Mouse (Mus musculus) heart, embryonic 14.5 days (tissue): ENCODE data around the gene Lrriq3. TPM values are rescaled to one million over a fixed set of nuclear protein-coding genes. Genes with fewer than 3 reads are reported as not detected.

ENCODE experiments used
- ATAC-seq: fragments of 200-750 bp; cut with Nextera tagmentation; 2 replicates; pipeline ENCODE4 v1.8.0; 2017; ENCODE audit warnings: low read depth, moderate TSS enrichment; ENCODE audit not compliant: insufficient number of reproducible peaks, insufficient read depth, low FRiP score
- H3K27ac ChIP-seq, 2 experiments: fragments of 200-500 bp in 1 of 2; fragments of 300-500 bp in 1 of 2; sonication (generic) in 1 of 2; replicated peaks in 1 of 2; 2 replicates each; pipeline ENCODE4 v1.5.1; 2012 to 2014; ENCODE audit warnings: low read depth in 2 of 2, low read length in 2 of 2, control low read depth in 1 of 2, mild to moderate bottlenecking in 1 of 2, mixed read lengths in 1 of 2; ENCODE audit not compliant: control insufficient read depth in 1 of 2, insufficient read depth in 1 of 2
- H3K27me3 ChIP-seq: fragments of 300-500 bp; sonication (generic); 2 replicates; pipeline ENCODE4 v1.6.1; 2014; ENCODE audit warnings: mild to moderate bottlenecking, low read length, control low read depth; ENCODE audit not compliant: control insufficient read depth, insufficient read depth
- H3K36me3 ChIP-seq: fragments of 300-500 bp; sonication (generic); 2 replicates; pipeline ENCODE4 v1.6.1; 2014; ENCODE audit warnings: mild to moderate bottlenecking, control low read depth, low read length, mixed read lengths; ENCODE audit not compliant: control insufficient read depth, insufficient read depth
- H3K4me1 ChIP-seq, 2 experiments: fragments of 200-500 bp in 1 of 2; fragments of 300-500 bp in 1 of 2; sonication (generic) in 1 of 2; 2 replicates each; pipeline ENCODE4 v1.6.1; 2012 to 2014; ENCODE audit warnings: low read length in 2 of 2, control low read depth in 1 of 2, mixed read lengths in 1 of 2; ENCODE audit not compliant: control insufficient read depth in 2 of 2, insufficient read depth in 2 of 2
- H3K4me2 ChIP-seq: fragments of 300-500 bp; sonication (generic); 2 replicates; pipeline ENCODE4 v1.6.1; 2014; ENCODE audit warnings: mild to moderate bottlenecking, low read length
- H3K4me3 ChIP-seq, 2 experiments: fragments of 200-500 bp in 1 of 2; fragments of 300-500 bp in 1 of 2; sonication (generic) in 1 of 2; 2 replicates each; pipeline ENCODE4 v1.5.1; 2012 to 2014; ENCODE audit warnings: low read length in 2 of 2, mild to moderate bottlenecking in 2 of 2, control low read depth in 1 of 2, low read depth in 1 of 2, moderate library complexity in 1 of 2; ENCODE audit not compliant: control insufficient read depth in 1 of 2, insufficient read depth in 1 of 2
- H3K9ac ChIP-seq: fragments of 300-500 bp; sonication (generic); 2 replicates; pipeline ENCODE4 v1.6.1; 2014; ENCODE audit warnings: mild to moderate bottlenecking, low read length
- H3K9me3 ChIP-seq: fragments of 300-500 bp; sonication (generic); 2 replicates; pipeline ENCODE4 v1.6.1; 2016; ENCODE audit warnings: low read length, control low read depth; ENCODE audit not compliant: control insufficient read depth
- WGBS: fragments of 180-500 bp; shearing (Covaris S2); extraction: QIAGEN DNeasy Blood & Tissue Kit; methylation state at CpG from one replicate; pipeline ENCODE4 v1.1.7; 2014; 5-methylcytosine and 5-hydroxymethylcytosine counted together
- polyA plus RNA-seq: library from polyadenylated mRNA; unstranded; fragments of >200 nt; fragmentation: Nextera tagmentation; extraction: Ambion mirVana; gene quantifications from 2 replicates; pipeline ENCODE4 v1.2.1, GENCODE M21; 2014

Lrriq3 gene
- polyA plus RNA-seq, 1 experiment from 2014 or later, result 0.54 TPM

DNA sequence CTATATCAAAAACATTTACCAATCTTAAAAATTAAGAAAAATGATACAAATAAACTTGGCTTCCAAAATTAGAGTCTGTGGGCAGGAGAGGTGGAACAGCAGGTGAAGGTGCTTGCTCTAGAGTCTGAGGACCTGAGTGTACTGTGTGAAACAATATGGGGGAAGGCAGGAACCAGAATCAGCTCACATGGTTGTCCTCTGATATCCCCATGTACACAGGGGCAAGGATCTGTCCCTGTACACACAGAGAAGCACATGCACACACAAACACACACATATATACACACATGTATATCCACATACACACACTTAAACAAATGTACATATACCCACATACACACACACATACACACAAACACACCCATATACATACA is 33.8 kb upstream of the Lrriq3 start:
- no peak overlapping the region for H3K27ac ChIP-seq
- no peaks in the 10 kb centered on the region for H3K9me3 ChIP-seq
- no peaks in the 10 kb centered on the region for H3K36me3 ChIP-seq
- no peak for ATAC-seq
- no peak overlapping the region for H3K9ac ChIP-seq
- H3K4me3 ChIP-seq, result no peak overlapping the region
- H3K4me2 ChIP-seq, result no peak overlapping the region
- no peaks in the 10 kb centered on the region for H3K27me3 ChIP-seq
- no peaks in the 10 kb centered on the region; a peak in 1 of 4 replicates for H3K4me1 ChIP-seq

GRCm38 (mm10) chr3:155077908-155078307 is 15.3 kb upstream of the Lrriq3 start:
- no peak overlapping the region for H3K4me2 ChIP-seq
- no peaks in the 10 kb centered on the region for H3K27me3 ChIP-seq
- H3K36me3 ChIP-seq, result no peaks in the 10 kb centered on the region
- no peaks in the 10 kb centered on the region for H3K4me1 ChIP-seq
- H3K9me3 ChIP-seq, result no peaks in the 10 kb centered on the region
- no peak overlapping the region for H3K4me3 ChIP-seq
- no peak for ATAC-seq
- no peak overlapping the region for H3K9ac ChIP-seq
- no peak overlapping the region for H3K27ac ChIP-seq
- WGBS, result 72% methylated on average over 4 of the region's 4 CpGs

GRCm38 (mm10) chr3:155092081-155092480 is 1.2 kb upstream of the Lrriq3 start:
- H3K27me3 ChIP-seq, result no peaks in the 10 kb centered on the region
- no peak for ATAC-seq
- peaks cover 28% of the 10 kb centered on the region for H3K36me3 ChIP-seq
- no peak overlapping the region for H3K27ac ChIP-seq
- H3K4me2 ChIP-seq, result peak overlapping the region; percentile 70
- 95% methylated on average over 6 of the region's 6 CpGs for WGBS
- H3K9me3 ChIP-seq, result no peaks in the 10 kb centered on the region
- H3K4me3 ChIP-seq, result peak overlapping the region in 1 of 2 experiments; percentile 55; a peak in 2 of 4 replicates
- no peak overlapping the region for H3K9ac ChIP-seq
- H3K4me1 ChIP-seq, result no peaks in the 10 kb centered on the region; a peak in 1 of 4 replicates

- Histone ChIP-seq H3K9ac (no peak overlapping the region), H3K4me1 (no peaks in the 10 kb centered on the region), H3K4me2 (no peak overlapping the region), H3K27me3 (no peaks in the 10 kb centered on the region; the same call in 1 of the 2 replicates), H3K27ac (no peak overlapping the region), H3K4me3 (no peak overlapping the region), H3K36me3 (no peaks in the 10 kb centered on the region), H3K9me3 (no peaks in the 10 kb centered on the region)
- no peak for ATAC-seq
- WGBS, result 67% methylated on average over 1 of the region's 1 CpGs
Observed at GRCm38 (mm10) chr3:155099266-155099665, 6.0 kb downstream of the Lrriq3 start.

GRCm38 (mm10) chr3:155105957-155106356 is 12.7 kb downstream of the Lrriq3 start:
- no peak overlapping the region for H3K4me2 ChIP-seq
- WGBS, result 40% methylated on average over 1 of the region's 1 CpGs
- H3K9ac ChIP-seq, result no peak overlapping the region
- no peaks in the 10 kb centered on the region for H3K36me3 ChIP-seq
- H3K27me3 ChIP-seq, result no peaks in the 10 kb centered on the region; the same call in 1 of the 2 replicates
- no peaks in the 10 kb centered on the region for H3K4me1 ChIP-seq
- no peak overlapping the region for H3K4me3 ChIP-seq
- no peaks in the 10 kb centered on the region for H3K9me3 ChIP-seq
- no peak overlapping the region for H3K27ac ChIP-seq
- ATAC-seq, result no peak

GRCm38 (mm10) chr3:155137737-155138136 is 44.5 kb downstream of the Lrriq3 start:
- Histone ChIP-seq H3K9me3 (no peaks in the 10 kb centered on the region), H3K36me3 (no peaks in the 10 kb centered on the region), H3K4me3 (no peak overlapping the region), H3K4me1 (no peaks in the 10 kb centered on the region), H3K27me3 (no peaks in the 10 kb centered on the region), H3K4me2 (no peak overlapping the region), H3K9ac (no peak overlapping the region), H3K27ac (no peak overlapping the region)
- WGBS, result 79% methylated on average over 5 of the region's 5 CpGs
- no peak for ATAC-seq

- WGBS, result 77% methylated on average over 11 of the region's 11 CpGs
- H3K4me1 ChIP-seq, result no peaks in the 10 kb centered on the region
- no peak overlapping the region for H3K4me2 ChIP-seq
- no peaks in the 10 kb centered on the region for H3K36me3 ChIP-seq
- no peak overlapping the region for H3K4me3 ChIP-seq
- ATAC-seq, result no peak
- no peaks in the 10 kb centered on the region for H3K27me3 ChIP-seq
- no peak overlapping the region for H3K27ac ChIP-seq
- no peaks in the 10 kb centered on the region for H3K9me3 ChIP-seq
- H3K9ac ChIP-seq, result no peak overlapping the region
Observed at GRCm38 (mm10) chr3:155141047-155141446, 47.8 kb downstream of the Lrriq3 start.

DNA sequence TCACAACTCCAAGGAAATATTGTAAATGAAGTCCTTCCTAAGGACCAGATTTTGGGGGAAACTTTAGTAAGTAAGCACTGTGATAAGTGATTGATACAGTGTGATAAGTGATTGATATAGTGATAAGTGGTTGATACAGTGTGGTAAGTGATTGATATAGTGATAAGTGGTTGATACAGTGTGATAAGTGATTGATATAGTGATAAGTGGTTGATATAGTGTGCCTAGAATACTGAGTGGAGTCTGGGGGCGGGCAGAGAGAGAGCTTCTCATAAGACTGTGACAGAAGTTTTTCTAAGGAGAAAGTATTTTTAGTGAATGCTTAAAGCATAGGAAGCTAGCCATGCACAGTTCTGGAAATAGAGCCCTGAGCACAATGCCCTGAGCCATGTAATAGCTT is 51.1 kb downstream of the Lrriq3 start:
- Histone ChIP-seq H3K9me3 (no peaks in the 10 kb centered on the region), H3K4me1 (no peaks in the 10 kb centered on the region), H3K4me2 (no peak overlapping the region), H3K27me3 (no peaks in the 10 kb centered on the region), H3K9ac (no peak overlapping the region), H3K27ac (no peak overlapping the region), H3K4me3 (no peak overlapping the region), H3K36me3 (no peaks in the 10 kb centered on the region)
- WGBS, result 79% methylated on average over 1 of the region's 1 CpGs
- ATAC-seq, result no peak
